Mouse (Mus musculus): ENCODE data around the gene Stkld1.

Stkld1 gene

DNA sequence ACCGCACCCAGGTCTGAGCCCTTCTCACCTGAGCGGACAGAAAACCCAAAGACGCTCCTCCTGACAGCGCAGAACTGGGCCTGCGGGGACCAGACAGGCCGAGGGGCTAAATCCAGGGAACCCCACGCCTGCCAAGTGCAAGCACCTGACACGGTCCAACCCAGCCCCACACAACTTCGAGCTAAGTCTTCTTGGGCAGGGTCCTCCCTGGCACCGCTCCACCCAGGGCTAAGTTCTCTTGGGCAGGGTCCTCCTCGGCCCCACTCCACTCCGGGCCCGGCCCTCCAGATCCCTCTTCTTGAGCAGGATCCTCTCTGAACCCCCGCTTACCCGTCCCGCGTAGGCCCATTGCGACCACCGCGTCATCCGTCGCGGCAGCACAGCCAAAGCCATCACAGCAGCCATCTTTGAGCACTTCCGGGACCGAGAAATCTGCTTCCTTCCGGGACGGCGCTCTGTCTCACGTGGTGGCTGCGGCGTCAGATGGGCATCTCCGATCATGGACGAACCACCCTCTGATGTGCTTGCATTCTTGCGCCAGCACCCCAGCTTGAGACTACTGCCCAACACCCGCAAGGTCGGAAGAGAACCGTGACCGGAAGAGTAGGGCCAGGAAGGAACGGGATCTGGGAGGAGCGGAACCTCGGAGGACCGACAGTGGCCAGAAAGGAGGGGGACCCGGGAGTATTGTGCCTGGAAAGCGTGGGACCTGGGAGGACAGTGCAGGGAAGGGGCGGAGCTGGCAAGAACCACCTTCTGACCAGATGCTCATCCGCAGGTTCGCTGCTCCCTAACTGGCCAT, 17.7 kb upstream of the Stkld1 start, which contains the start of the genes Surf2 and Surf1:
Gene Surf2 (plus strand): TSS at position 441 of the 802 bp plus-strand sequence.
Gene Surf1 (minus strand): TSS at position 604 of the 802 bp plus-strand sequence.
- peak; percentile 83 to 84 for DNase-seq

DNA sequence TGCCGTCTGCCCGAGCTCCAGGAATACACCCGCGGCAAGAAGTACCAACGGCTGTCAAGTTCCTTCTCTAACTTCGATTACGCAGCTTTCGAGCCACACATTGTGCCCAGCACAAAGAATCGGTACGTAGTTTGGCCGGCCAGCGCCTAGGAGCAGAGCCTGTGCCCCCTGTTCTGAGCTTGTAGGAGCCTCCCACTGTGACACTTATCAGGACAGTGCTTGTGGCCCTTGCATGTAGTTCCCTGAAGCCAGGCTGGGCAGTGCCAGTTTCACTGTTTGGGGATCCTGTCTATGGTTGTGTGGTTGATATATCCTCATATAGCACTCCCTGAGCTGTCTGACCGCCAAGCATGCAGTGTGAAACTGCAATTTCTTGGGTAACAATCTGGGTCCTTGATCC, 17.1 kb upstream of the Stkld1 start:
- DNase-seq = no peak

DNA sequence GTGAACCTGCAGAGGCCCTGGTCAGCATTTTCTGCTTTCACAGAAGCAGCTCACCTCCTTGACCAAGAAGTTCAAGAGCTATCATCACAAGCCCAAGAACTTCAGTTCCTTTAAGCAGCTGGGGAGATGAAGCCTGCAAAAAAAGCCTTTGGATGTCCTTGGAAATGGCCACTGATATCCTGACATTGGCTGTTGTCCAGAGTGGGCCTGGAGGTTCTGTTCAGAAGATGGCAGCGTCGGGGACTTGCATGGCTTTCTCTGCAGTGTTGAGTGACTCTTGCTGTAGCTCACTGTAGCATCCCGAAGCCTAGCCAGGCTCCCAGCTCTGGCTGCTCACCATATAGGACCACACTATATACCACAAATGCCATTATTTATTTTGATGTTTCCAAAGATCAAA, 14.2 kb upstream of the Stkld1 start:
- DNase-seq = peak in 1 of 2 experiments; percentile 3

DNA sequence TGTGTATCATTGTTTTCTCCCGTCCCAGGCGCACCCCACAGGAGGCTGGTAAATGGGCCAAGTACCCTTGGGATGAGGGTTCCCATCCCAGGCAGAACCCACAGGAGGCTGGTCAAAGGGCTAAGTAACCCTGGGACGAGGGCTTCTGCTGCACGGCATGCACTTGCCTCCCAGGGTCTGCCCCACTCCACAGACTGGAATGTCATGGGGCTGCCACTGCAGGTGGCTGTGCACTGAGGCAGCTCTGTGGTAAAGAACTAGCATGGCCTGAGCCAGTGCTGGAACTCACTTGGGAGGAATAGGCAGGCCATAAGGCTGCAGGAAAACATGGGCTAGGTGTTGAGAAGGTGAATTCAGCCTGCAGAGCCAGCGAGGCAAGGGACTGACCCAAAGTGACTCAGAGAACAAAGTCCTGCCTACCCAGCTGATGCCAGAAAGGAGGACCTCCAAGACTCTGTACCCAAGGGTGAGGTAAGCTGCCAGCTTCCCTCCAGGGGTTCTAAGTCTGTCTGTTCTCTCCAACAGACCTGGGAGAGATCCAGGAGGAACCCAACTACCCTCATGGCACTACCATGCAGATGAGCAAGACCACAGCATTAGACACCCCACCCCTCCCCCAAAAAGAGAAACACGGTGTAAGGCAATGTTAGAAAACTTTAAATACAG, 13.5 kb upstream of the Stkld1 start:
- DNase-seq = peak in 1 of 2 experiments; percentile 5

DNA sequence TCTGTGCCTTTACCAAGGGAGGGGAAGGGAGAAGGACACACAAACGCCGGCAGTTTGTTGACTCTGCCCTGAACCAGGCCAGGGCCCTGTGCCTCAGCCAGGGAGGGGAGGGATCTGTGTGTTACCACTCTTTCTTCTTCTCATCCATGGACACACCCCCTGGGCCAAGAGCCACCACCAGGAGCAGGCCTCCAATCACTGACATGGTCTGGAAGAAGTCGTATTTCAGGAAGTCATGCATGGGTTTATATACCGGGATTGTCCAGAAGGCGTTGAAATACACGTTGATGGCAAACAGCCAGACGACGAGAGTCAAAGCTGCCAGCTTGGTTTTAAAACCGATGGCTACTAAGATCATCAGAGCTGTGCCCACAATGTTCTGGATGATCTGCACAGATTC, 12.1 kb upstream of the Stkld1 start:
- peak in 1 of 2 experiments; percentile 4 for DNase-seq

DNA sequence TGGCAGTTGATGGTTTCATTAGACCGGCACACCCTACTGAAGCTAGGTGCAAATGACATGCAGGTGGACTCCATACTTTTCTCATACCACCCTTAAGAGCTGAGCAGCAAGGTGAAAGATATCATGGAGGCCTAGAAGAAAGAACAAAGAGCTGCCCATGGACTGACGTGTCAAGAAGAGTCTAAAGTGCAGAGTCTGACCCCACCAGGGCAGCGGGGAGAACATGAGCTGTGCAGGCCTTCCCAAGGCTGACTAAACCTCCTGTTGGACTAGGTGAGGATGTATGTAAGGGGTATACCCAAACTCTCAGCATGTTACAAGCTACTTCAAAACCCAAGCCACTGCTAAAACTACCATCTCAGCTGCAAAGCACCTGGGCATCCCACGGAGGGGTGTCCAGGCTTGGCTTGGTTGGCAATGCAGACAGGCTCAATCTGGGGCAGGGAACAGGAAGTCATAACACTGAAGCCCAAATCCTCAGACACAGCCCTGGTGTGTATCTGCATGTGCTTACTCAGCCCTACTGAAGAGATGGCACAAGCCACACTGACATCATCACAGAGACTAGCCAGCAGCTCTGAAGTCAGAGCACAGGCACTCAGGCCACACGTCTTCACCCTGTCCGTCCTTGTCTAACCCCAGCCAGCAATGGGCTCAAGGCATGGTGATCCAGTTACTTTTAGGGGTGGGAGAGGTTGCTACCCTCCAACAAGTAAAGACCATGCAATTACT, 5.9 kb upstream of the Stkld1 start:
- DNase-seq = no peak

DNA sequence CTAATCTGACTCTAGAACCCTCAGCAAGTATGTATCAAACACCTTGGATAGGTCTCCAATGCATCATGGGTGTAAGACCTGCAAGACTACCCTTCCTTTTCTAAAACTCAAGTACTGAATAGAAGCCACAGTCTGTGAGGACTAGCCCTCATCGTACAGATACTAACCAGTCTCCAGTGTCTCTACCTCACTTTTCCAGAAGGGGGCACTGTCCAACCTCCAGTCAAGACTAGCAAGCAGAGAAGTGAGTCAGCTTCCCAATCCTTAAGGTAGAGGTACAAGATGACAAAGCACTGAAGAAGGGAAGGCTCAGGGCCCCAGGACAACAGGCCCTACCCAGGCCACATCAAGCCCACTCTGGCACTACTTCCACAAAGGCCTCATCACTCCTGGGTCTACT, 3.5 kb upstream of the Stkld1 start:
- DNase-seq = peak; percentile 72 to 79

DNA sequence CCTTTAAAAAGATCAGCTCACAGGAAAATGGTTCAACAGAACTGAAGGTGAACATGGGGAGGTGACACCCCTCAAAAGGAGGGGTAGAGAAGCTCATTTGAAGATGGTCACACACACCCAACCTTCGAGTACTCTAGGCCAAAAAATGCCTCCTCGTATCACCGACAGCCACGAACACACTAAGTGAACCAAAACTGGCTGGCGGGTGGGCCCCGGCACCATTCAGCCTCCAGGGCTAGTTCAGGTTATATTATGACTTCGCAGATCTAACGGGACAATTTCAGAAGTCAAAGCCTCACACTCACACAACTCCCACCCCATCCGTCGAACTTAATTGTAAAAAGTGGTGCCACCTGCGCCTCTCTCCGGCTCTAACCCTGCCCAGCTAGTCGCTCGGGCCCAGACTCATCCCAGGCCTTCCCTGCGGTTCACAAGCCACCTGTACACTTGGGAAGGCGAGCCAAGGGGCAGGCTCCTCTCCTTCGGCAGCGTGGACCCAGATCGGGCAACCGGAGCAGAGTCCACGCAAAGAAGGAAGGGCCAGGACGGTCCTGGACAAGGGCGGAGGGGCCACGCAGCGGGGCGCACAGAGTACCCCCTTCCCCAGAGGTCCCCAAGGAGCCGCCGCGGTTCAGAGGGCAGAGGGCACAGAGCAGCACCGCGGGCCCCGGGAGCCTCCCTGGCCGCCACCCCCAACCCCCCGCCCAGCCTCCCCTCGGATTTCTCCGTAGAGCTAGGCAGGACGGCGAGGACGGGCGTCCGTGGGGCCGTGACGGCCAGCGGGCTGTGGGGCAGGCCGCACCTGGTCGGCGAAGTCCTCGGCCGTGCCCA, 1.2 kb upstream of the Stkld1 start:
- peak; percentile 51 to 58 for DNase-seq

DNA sequence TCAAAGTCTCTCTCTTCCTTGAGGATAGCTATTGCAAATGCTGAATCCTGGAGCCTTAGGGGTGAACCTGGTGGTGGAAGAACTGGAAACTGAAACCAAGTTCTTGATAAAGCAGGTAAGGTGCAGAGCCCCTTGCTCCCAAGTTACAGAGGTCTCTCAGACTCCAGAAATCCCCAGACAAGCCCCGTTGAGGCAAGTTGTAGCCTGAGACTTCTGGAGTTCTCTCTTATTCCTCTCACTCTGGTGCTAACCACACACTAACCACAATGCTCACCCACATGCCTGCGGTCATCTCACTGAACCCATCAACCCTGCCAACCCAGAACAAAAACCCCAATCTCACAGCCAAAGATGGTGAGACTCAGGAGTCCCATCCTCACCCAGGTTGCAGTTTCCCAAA, 1.4 kb downstream of the Stkld1 start:
- DNase-seq = no peak

DNA sequence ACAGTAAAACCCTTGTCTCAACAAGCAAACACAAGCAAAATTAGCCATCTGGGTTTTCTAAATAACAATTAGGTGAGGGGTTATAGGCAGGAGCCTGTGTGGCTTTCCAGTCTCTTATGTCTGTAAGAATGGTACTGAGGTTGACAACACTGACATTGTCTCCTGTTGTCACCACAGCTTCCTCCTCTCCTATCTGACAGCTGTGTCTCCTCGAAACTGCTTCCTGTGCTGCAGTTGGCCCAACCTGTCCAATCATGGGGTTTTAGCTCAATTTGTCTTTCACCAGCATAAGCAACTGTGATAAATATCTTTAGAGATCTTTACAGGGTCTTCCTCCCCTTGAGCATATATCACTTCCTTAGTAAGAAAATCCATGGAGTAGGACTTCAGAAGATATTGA, 2.6 kb downstream of the Stkld1 start:
- no peak for DNase-seq

DNA sequence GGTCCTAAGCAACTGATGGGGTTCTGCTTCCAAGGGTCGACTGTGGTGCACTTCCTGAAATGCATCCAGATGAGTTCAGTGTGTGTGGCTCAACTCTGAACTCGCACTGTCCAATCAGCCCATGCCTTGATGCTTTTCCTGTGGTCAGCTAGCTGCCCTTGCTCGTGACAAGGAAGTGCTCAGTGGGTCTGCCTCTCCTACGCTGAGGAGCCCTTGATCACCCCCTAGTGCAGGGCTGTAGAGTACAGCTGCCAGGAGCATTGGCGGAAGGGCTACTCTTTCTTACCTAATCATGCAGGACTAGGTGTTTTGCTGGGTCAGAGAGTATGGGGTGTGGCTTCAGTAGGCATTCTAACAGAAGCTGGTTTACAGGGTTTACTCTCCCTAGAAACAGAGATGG, 7.7 kb downstream of the Stkld1 start:
- no peak for DNase-seq

DNA sequence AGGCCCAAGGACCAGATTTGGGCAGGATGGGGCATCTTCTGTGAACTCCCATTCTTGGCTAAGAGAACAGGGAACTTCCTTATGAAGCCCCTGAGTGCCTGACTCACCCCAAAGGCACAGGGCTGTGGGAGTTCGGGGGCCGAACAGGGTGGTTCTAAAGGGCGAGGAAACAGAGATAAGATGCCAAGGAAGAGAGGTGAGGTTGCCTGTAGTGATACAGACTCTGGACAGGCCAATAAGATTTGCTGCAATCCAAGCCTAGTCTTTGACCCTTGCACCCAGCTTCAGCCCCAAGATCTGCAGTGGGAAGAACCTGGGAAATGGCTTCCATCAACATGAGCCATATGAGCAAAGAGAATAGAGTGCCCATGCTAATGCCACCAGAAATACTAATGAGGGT, 9.4 kb downstream of the Stkld1 start:
- DNase-seq = no peak

DNA sequence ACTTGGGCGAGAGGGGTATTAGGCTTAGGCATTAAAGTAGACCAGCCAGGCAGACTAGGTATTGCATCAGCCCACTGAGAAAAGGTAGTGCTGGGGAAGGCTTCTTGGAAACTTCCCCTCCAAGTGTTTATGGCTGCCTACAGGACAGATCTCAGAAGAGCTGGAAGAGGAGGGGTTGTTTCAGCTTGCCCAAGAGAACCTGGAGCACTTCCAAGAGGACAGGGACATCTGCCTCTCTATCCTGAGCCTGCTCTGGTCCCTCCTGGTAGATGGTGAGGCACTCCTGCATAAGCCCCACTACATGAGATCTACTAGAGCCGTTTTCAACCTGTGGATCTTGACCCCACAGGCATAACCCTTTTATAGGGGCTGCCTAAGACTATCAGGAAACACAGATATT, 16.6 kb downstream of the Stkld1 start:
- DNase-seq = peak; percentile 20 to 36

DNA sequence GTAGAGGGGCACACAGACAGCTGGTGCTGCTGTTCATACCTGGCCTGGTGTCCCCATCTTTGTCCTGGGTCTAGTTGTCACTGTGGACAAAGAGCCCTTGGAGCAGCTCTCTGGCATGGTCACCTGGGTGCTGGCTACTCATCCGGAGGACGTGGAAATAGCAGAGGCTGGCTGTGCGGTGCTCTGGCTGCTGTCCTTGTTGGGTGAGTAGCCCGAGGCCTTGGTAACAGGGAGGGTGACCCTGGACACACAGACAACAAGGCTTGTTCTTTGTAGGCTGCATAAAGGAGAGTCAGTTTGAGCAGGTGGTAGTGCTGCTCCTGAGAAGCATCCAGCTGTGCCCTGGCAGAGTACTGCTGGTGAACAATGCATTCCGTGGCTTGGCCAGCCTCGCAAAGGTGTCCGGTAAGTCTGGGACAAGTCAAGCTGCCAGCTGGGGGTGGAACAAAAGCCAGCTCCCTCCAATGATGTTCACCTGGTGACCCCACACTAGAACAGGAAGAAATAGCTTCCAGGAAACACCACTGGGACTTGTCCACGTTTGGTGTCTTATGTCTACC, 17.6 kb downstream of the Stkld1 start:
- peak; percentile 34 for DNase-seq

DNA sequence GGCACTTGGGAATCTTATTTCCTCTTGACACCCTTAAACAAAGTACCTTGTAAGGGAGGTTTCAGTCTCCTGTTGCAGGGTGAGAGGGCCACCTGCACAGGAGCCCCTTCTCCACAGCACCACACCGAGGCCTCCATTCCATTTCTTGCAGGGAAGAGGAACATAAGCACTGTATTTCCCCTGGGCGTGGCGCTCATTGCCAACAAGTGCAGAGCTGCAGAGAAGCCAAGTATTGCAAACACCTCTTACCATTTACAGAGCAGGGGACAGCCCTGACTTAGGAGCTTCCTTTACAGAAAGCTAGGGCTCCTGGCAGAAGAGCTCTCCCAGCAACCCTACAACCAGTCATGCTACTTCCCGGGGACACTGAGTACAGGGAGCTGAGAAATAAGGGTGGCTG, 18.3 kb downstream of the Stkld1 start:
- DNase-seq = no peak

DNA sequence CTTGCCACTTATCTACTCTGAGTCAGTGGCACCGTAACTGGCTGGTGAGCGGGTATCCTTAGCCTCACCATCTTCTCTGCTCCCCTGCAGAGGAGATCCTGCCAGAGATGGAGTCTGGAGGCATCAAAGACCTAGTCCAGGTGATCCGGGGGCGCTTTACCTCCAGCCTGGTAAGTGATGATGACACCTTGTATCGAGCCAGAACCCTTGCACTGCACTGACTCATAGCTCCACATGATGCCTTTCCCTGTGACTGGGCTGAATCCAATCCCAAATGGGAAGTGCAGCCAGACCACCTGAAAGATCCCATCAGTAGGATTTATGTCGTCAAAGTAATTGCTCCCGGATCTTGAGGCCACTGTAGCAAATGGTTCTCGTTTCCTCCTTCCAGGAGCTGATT, 19.0 kb downstream of the Stkld1 start:
- no peak for DNase-seq

DNA sequence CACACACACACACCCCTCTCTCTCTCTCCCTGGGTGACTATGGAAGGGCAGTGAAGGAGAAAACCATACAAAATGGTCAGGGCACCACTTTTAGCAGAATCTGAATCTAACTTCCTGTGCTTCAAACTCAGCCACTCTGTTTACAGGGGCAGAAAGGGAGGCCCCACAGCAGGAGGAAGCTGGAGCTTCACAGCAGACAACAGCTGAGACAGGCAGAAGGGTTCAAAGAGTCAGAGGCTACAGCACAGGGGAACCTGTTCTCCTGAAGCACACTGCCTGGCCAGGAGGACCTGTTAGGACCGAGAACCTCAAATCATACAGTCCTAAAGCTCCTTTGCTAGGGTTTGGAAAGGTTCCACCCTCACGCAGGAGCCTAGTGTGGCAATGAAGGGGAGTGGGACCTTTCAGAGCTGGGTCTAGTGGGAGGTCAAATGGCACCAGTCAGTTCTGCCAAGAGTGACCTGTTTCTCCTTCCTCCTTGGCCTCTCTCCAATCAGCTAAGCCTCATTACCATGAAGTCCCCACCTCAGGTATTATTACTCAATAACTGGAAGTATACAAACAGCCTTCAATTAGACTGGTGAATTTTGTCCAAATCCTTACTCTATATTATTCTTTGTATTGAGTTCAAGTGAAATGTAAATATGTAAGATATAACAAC, 21.0 kb downstream of the Stkld1 start:
- DNase-seq = no peak

DNA sequence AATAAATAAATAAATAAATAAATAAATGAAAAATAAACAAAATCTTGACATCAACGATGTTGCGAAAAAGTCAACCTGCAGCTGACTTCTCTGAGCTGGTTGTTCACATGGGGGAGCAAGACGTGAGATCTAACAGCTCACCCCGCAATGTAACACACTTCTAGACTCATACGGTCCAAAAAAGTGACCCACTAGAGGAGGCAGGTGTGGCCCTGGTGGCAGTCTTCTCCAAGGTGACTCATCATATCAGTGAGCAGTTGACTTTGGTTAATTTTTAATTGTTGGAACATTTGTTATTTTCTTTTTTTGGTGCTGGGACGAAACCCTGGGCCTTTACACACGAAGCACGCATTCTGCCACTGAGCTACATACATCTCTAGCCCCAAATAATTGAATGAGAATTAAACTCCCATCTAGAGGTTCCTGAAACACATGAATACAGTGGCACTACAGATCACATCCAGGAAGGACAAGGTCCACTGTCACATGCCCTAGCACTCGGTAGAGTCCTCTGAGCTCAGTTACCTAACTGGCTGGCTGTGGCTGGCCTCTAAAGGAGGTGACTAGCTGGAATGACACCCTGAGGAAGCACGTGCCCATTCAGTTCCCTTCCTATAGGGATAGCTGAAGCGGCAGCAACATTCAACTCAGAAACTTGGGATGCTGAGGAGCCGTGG, 23.1 kb downstream of the Stkld1 start:
- DNase-seq = no peak

DNA sequence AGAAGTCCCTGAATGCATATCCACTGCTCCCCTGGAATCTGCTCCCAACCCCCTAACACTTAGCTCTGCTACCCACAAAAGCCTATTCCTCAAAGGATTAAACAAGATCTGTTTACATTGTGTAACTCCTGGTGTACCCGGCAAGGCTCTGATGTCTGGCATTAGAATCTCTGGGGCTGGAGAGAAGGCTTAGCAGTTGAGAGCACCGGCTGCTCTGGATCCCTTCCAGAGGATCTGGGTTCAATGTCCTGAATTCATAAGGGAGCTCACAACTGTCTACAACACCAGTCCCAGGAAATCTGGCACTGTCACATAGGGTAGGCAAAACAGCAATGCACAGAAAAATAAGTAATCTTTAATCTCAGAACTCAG, 23.6 kb downstream of the Stkld1 start:
- DNase-seq = no peak

DNA sequence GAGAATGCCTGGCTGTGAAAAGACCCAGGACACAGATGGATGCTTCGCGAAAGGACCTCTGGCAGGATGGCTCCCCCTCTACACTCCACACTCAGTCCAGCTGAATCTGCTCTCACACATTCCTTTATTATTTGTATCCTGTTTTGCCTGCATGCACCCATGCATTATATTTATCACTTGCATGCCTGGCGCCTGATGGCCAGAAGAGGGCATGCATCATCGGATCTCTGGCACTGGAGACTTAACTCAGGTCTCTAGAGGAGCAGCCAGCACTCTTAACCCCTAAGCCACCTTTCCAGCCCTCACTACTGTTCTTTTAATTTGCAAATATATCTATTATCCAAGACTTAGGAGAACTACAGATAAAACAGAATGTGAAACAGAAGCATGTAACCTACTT, 26.9 kb downstream of the Stkld1 start:
- DNase-seq = no peak

Measured in cerebellum, adult 18-20 months (tissue).